Mouse (Mus musculus) E14TG2a.4 (cell line): ENCODE measurements around the gene Camkmt.

Experiments used
- CTCF ChIP-seq: conservative IDR thresholded peaks from 2 replicates; pipeline ENCODE4 v1.5.1; 2014; ENCODE audit warnings: low read length
- POU5F1 ChIP-seq: IDR thresholded peaks from 2 replicates; pipeline ENCODE4 v1.6.1; 2014; ENCODE audit warnings: low read length, borderline replicate concordance

- TF ChIP-seq CTCF (no peak), POU5F1 (no peak)
Observed at GRCm38 (mm10) chr17:85432923-85433322, 342.6 kb downstream of the Camkmt start.
